Mouse (Mus musculus): ENCODE measurements around the gene Kif13a. TPM values are rescaled to one million over a fixed set of nuclear protein-coding genes. Genes with fewer than 3 reads are reported as not detected.

Kif13a gene
- polyA plus RNA-seq, 1 experiment from 2014 or later: 22.0 TPM

- H3K27me3 ChIP-seq: no peaks in the 10 kb centered on the region
- no peak overlapping the region for H3K4me3 ChIP-seq
- no peak overlapping the region for H3K27ac ChIP-seq (replicated peaks)
- H3K9ac ChIP-seq (replicated peaks): no peak overlapping the region
- ATAC-seq (ENCODE audit: low FRiP score, low read depth): no peak
- H3K9me3 ChIP-seq: no peaks in the 10 kb centered on the region
- H3K4me1 ChIP-seq: no peaks in the 10 kb centered on the region
- 84% methylated on average over 5 of the region's 5 CpGs for WGBS
- peaks cover 40% of the 10 kb centered on the region for H3K36me3 ChIP-seq
- no peak overlapping the region for H3K4me2 ChIP-seq (replicated peaks)
Measured at GRCm38 (mm10) chr13:46713486-46713885, 216.2 kb downstream of the Kif13a start.

GRCm38 (mm10) chr13:46703138-46703537 is 226.5 kb downstream of the Kif13a start:
- H3K9ac ChIP-seq (replicated peaks): no peak overlapping the region
- H3K4me1 ChIP-seq: no peaks in the 10 kb centered on the region
- 85% methylated on average over 5 of the region's 5 CpGs for WGBS
- no peak for ATAC-seq (ENCODE audit: low FRiP score, low read depth)
- H3K27me3 ChIP-seq: no peaks in the 10 kb centered on the region
- no peak overlapping the region for H3K27ac ChIP-seq (replicated peaks)
- H3K4me2 ChIP-seq (replicated peaks): no peak overlapping the region
- H3K36me3 ChIP-seq: peaks cover 28% of the 10 kb centered on the region
- no peak overlapping the region for H3K4me3 ChIP-seq
- H3K9me3 ChIP-seq: no peaks in the 10 kb centered on the region

GRCm38 (mm10) chr13:46701486-46701885 is 228.2 kb downstream of the Kif13a start:
- no peaks in the 10 kb centered on the region for H3K4me1 ChIP-seq
- no peak overlapping the region for H3K9ac ChIP-seq (replicated peaks)
- H3K4me3 ChIP-seq: no peak overlapping the region
- H3K27me3 ChIP-seq: no peaks in the 10 kb centered on the region
- 94% methylated on average over 2 of the region's 2 CpGs for WGBS
- no peak overlapping the region for H3K27ac ChIP-seq (replicated peaks)
- no peak overlapping the region for H3K4me2 ChIP-seq (replicated peaks)
- no peak for ATAC-seq (ENCODE audit: low FRiP score, low read depth)
- H3K9me3 ChIP-seq: no peaks in the 10 kb centered on the region
- H3K36me3 ChIP-seq: peaks cover 31% of the 10 kb centered on the region

- Histone ChIP-seq H3K36me3 (peaks cover 30% of the 10 kb centered on the region), H3K4me2 (replicated peaks) (no peak overlapping the region), H3K4me1 (no peaks in the 10 kb centered on the region), H3K4me3 (no peak overlapping the region), H3K9me3 (no peaks in the 10 kb centered on the region), H3K27ac (replicated peaks) (no peak overlapping the region), H3K27me3 (no peaks in the 10 kb centered on the region), H3K9ac (replicated peaks) (no peak overlapping the region)
- ATAC-seq (ENCODE audit: low FRiP score, low read depth): no peak
- 95% methylated on average over 1 of the region's 1 CpGs for WGBS
Measured at GRCm38 (mm10) chr13:46699372-46699771, 230.3 kb downstream of the Kif13a start.

Other genes starting within 250 kb of the Kif13a start
- gene Nup153, start 201.9 kb downstream of the Kif13a start, polyA plus RNA-seq (2016; fragmentation: Nextera tagmentation; extraction: Ambion mirVana): 40.7 and 47.5 TPM in 2 replicates
- 7.0 and 7.5 TPM in 2 replicates for gene Nhlrc1, start 85.0 kb upstream of the Kif13a start, polyA plus RNA-seq (2016; fragmentation: Nextera tagmentation; extraction: Ambion mirVana)
- gene Kdm1b, start 113.6 kb upstream of the Kif13a start, polyA plus RNA-seq (2016; fragmentation: Nextera tagmentation; extraction: Ambion mirVana): 22.0 TPM in 2 replicates
- 35.5 and 37.1 TPM in 2 replicates for gene Tpmt, start 114.9 kb upstream of the Kif13a start, polyA plus RNA-seq (2016; fragmentation: Nextera tagmentation; extraction: Ambion mirVana)
- 314 and 343 TPM in 2 replicates for gene Dek, start 176.3 kb upstream of the Kif13a start, polyA plus RNA-seq (2016; fragmentation: Nextera tagmentation; extraction: Ambion mirVana)
- gene Rnf144b, start 192.8 kb upstream of the Kif13a start, polyA plus RNA-seq (2016; fragmentation: Nextera tagmentation; extraction: Ambion mirVana): 0.37 and 0.84 TPM in 2 replicates

Measured in midbrain, embryonic 12.5 days (tissue).